Mouse (Mus musculus): Measurements from ENCODE around the gene Fam216b.

DNA sequence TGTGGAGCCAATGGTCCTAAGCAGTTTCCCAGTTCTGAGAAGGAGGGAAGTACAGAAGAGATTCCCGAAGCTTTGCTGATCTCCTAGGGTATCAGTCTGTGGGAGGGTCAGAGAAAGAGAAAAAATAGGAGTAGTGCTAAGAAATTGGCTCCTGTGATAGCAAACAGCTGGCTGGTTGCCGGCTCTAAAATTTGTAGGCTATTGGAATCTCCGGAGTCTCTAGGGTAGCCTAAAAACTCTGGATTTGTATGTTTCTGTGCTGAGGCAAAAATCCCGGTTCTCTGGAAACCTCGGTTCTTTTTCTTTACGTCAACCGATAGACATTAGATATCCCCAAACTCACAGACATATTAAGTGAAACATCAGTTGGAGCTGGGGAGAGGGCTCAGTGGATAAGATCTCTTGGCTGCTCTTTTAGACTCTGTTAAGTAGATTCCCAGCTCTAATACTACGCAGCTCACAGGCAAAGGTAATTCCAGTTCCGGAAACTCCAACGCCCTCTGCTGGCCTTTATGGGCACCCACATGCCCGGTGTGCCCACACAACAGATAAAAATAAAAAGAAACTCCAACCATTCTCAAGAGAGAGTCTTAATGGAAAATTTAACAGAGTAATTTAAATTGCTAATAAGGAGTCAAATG lies 46.8 kb downstream of the Fam216b start:
- TF ChIP-seq CTCF (IDR thresholded peaks at IDR 0.05; ENCODE audit: borderline replicate concordance, control insufficient read depth, extremely low read depth, insufficient read depth, low read length, poor library complexity) (no peak), POLR2A (IDR thresholded peaks at IDR 0.05; ENCODE audit: control insufficient read depth, extremely low read depth, insufficient read depth, low read length, poor library complexity) (no peak)

Data from thymus, adult 2 months (tissue).